Mouse (Mus musculus) erythroblast, embryonic 14.5 days (primary cell): ENCODE measurements around the gene Kdm4c.

Experiments used
- GATA1 ChIP-seq: IDR thresholded peaks from 2 replicates; pipeline ENCODE4 v1.6.1; 2012; ENCODE audit warnings: low read length, inconsistent platforms, mixed read lengths
- TAL1 ChIP-seq: IDR thresholded peaks from 3 replicates; pipeline ENCODE4 v1.6.1; 2012; ENCODE audit warnings: low read length, inconsistent platforms, mixed read lengths

- TF ChIP-seq GATA1 (no peak), TAL1 (no peak)
Observed at GRCm38 (mm10) chr4:74311135-74311534, 68.8 kb downstream of the Kdm4c start.
